Mouse (Mus musculus) limb, embryonic 10.5 days (tissue): Measurements from ENCODE around the gene Gpr108. TPM values are rescaled to one million over a fixed set of nuclear protein-coding genes. Genes with fewer than 3 reads are reported as not detected.

Source experiments
- DNase-seq: peaks from one replicate; pipeline ENCODE4 v3.0.0-alpha.2; 2017; ENCODE audit warnings: low spot score
- H3K27ac ChIP-seq: fragments of 300-500 bp; sonication (generic); 2 replicates; pipeline ENCODE4 v1.5.1; 2016; ENCODE audit warnings: mild to moderate bottlenecking
- H3K27me3 ChIP-seq: fragments of 300-500 bp; sonication (generic); 2 replicates; pipeline ENCODE4 v1.6.1; 2016; ENCODE audit warnings: low read depth, mild to moderate bottlenecking; ENCODE audit not compliant: poor library complexity, severe bottlenecking
- H3K36me3 ChIP-seq: fragments of 300-500 bp; sonication (generic); 2 replicates; pipeline ENCODE4 v1.6.1; 2016; ENCODE audit warnings: mild to moderate bottlenecking, moderate library complexity
- H3K4me1 ChIP-seq: fragments of 300-500 bp; sonication (generic); 2 replicates; pipeline ENCODE4 v1.6.1; 2016
- H3K4me3 ChIP-seq: fragments of 300-500 bp; sonication (generic); 2 replicates; pipeline ENCODE4 v1.5.1; 2016; ENCODE audit warnings: mild to moderate bottlenecking, moderate library complexity
- H3K9me3 ChIP-seq: fragments of 300-500 bp; sonication (generic); replicated peaks from 2 replicates; pipeline ENCODE4 v1.6.1; 2016; ENCODE audit warnings: mild to moderate bottlenecking
- WGBS: fragments of 180-500 bp; shearing (Covaris S2); methylation state at CpG from one replicate; pipeline ENCODE4 v1.1.7; 2016; 5-methylcytosine and 5-hydroxymethylcytosine counted together
- polyA plus RNA-seq: library from polyadenylated mRNA; unstranded; fragments of >200 nt; fragmentation: Nextera tagmentation; extraction: Ambion mirVana; gene quantifications from 2 replicates; pipeline ENCODE4 v1.2.1, GENCODE M21; 2016

Gpr108 gene
- polyA plus RNA-seq, 1 experiment from 2014 or later, result 26.7 TPM

GRCm38 (mm10) chr17:57262901-57263550 is 14.8 kb upstream of the Gpr108 start:
- Histone ChIP-seq H3K4me1 (peaks cover 10% of the 10 kb centered on the region), H3K27me3 (no peaks in the 10 kb centered on the region), H3K4me3 (no peak overlapping the region), H3K27ac (no peak overlapping the region), H3K9me3 (no peaks in the 10 kb centered on the region), H3K36me3 (peaks cover 65% of the 10 kb centered on the region)
- WGBS, result 91% methylated on average over 17 of the region's 17 CpGs
- no peak for DNase-seq

DNA sequence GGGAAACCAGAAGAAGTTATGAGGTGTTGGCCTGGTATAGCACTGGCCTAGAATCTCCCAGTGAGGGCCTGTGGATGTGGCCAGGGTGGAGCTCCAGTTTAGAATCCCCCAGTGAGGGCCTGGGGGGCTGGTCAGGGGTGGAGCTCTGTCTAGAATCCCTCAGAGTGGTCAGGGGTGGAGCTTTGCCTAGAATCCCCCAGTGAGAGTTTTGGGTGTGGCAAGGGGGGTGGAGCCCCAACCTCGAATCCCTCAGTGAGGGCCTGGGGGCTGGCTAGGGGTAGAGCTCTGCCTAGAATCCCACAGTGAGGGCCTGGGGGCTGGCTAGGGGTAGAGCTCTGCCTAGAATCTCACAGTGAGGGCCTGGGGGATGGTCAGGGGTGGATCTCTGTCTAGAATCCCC is 13.6 kb upstream of the Gpr108 start:
- no peak for DNase-seq
- Histone ChIP-seq H3K9me3 (no peaks in the 10 kb centered on the region), H3K36me3 (peaks cover 76% of the 10 kb centered on the region), H3K27me3 (no peaks in the 10 kb centered on the region), H3K4me3 (no peak overlapping the region), H3K4me1 (peaks cover 10% of the 10 kb centered on the region), H3K27ac (no peak overlapping the region)
- 65% methylated on average over 1 of the region's 1 CpGs for WGBS

- no peak overlapping the region for H3K4me3 ChIP-seq
- H3K9me3 ChIP-seq, result no peaks in the 10 kb centered on the region
- peaks cover 10% of the 10 kb centered on the region for H3K4me1 ChIP-seq
- peaks cover 81% of the 10 kb centered on the region for H3K36me3 ChIP-seq
- no peak overlapping the region for H3K27ac ChIP-seq
- DNase-seq, result no peak
- no peaks in the 10 kb centered on the region for H3K27me3 ChIP-seq
- WGBS, result 91% methylated on average over 4 of the region's 4 CpGs
These were observed 13.0 kb upstream of the Gpr108 start for GRCm38 (mm10) chr17:57261286-57261685.

DNA sequence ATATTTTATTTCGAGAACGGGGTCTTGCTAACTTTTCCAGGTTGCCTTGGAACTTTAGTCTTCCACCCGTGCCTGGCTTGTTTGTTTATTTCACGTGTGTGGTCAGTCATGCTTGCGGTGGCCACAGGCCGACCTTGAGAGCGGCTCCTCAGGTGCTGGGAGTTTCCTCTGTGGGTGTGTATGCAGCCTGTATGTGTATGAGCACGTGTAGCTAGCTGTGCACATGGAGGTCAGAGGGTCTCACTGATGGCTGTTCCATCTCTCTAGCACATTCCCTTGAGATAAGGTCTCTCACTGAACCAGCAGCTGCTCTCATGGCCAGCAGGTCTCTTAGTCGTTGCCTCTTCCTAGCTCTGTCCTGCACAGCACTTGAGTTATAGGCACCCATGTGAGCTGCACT is 12.1 kb upstream of the Gpr108 start:
- no peaks in the 10 kb centered on the region for H3K27me3 ChIP-seq
- 93% methylated on average over 9 of the region's 9 CpGs for WGBS
- H3K36me3 ChIP-seq, result peaks cover 91% of the 10 kb centered on the region
- H3K27ac ChIP-seq, result no peak overlapping the region
- no peak overlapping the region for H3K4me3 ChIP-seq
- DNase-seq, result no peak
- H3K9me3 ChIP-seq, result no peaks in the 10 kb centered on the region
- peaks cover 7% of the 10 kb centered on the region for H3K4me1 ChIP-seq

DNA sequence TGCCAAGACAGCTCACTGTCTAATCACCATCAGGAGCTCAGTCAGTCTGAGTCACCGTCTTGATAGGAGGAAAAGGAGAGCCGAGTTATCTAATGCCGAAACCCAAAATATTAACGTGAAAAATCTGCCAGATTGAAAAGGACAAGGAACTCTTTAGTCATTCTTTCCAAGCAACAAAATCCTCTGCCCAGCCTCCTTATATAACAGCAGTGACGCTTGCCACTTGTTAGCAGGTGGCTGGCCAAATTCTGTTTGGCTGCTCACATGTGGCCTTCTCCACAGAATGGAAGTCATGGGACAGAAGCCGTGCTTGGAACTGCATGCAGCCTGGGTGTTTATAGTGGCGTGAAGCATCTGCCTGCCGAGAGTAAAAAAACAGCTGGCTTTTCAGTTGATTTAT is 11.5 kb upstream of the Gpr108 start:
- peaks cover 97% of the 10 kb centered on the region for H3K36me3 ChIP-seq
- H3K4me1 ChIP-seq, result peaks cover under 1% of the 10 kb centered on the region
- H3K9me3 ChIP-seq, result no peaks in the 10 kb centered on the region
- no peak overlapping the region for H3K27ac ChIP-seq
- no peak overlapping the region for H3K4me3 ChIP-seq
- H3K27me3 ChIP-seq, result no peaks in the 10 kb centered on the region
- 93% methylated on average over 8 of the region's 8 CpGs for WGBS
- DNase-seq, result no peak

DNA sequence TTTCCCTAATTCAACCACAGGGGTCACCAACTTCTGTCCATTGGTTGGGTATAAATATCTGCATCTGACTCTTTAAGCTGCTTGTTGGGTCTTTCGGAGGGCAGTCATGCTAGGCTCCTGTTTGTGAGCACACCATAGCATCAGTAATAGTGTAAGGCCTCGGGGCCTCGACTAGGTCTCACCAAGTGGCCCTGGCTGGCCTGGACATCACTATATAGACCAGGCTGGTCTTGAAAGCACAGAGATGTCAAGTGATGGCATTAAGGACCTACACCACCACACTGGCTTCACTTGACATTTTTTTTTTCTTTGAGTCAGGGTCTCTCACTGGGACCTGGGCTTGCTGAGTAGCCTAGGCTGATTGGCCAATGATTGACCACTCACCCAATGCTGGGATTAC is 9.9 kb upstream of the Gpr108 start:
- 97% methylated on average over 3 of the region's 3 CpGs for WGBS

GRCm38 (mm10) chr17:57256921-57257485 is 8.8 kb upstream of the Gpr108 start:
- no peak overlapping the region for H3K4me3 ChIP-seq
- H3K27me3 ChIP-seq, result no peaks in the 10 kb centered on the region
- WGBS, result 94% methylated on average over 22 of the region's 22 CpGs
- DNase-seq, result no peak
- H3K36me3 ChIP-seq, result peaks cover 91% of the 10 kb centered on the region
- H3K27ac ChIP-seq, result no peak overlapping the region
- no peaks in the 10 kb centered on the region for H3K4me1 ChIP-seq
- no peaks in the 10 kb centered on the region for H3K9me3 ChIP-seq

More for the DNA sequence above, 9.9 kb upstream of the Gpr108 start:
- peaks cover 99% of the 10 kb centered on the region for H3K36me3 ChIP-seq
- H3K4me3 ChIP-seq, result no peak overlapping the region
- no peak overlapping the region for H3K27ac ChIP-seq
- H3K4me1 ChIP-seq, result no peaks in the 10 kb centered on the region
- H3K9me3 ChIP-seq, result no peaks in the 10 kb centered on the region
- H3K27me3 ChIP-seq, result no peaks in the 10 kb centered on the region
- no peak for DNase-seq

GRCm38 (mm10) chr17:57255354-57255753 is 7.1 kb upstream of the Gpr108 start:
- peaks cover 75% of the 10 kb centered on the region for H3K36me3 ChIP-seq
- peaks cover 9% of the 10 kb centered on the region for H3K4me1 ChIP-seq
- no peaks in the 10 kb centered on the region for H3K9me3 ChIP-seq
- H3K27me3 ChIP-seq, result no peaks in the 10 kb centered on the region
- WGBS, result 96% methylated on average over 14 of the region's 14 CpGs
- no peak for DNase-seq
- no peak overlapping the region for H3K4me3 ChIP-seq
- no peak overlapping the region for H3K27ac ChIP-seq

- no peak for DNase-seq
- H3K36me3 ChIP-seq, result peaks cover 54% of the 10 kb centered on the region
- WGBS, result 83% methylated on average over 6 of the region's 6 CpGs
These were observed 5.1 kb upstream of the Gpr108 start for GRCm38 (mm10) chr17:57253306-57253705.

DNA sequence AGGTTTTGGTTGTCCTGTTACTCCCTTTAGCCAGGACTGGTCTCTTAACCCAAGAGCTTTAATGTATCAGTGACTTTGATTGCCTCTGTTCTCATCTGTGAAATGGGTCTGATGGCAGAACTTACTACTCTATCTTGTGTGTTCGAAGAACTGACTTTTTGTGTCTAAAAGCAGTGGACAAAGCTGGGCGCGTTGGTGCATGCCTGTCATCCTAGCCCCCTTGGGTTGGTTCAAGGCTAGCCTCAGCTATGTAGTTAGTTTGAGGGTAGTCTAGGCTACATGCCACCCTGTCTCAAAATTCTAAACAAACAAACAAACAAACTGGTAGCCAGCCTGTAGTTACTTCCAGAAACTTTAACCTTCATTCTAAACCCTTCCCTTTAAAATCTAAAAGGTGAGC is 3.2 kb upstream of the Gpr108 start:
- DNase-seq, result no peak
- Histone ChIP-seq H3K27me3 (no peaks in the 10 kb centered on the region), H3K9me3 (no peaks in the 10 kb centered on the region), H3K4me1 (peaks cover 28% of the 10 kb centered on the region), H3K4me3 (no peak overlapping the region), H3K36me3 (peaks cover 36% of the 10 kb centered on the region), H3K27ac (no peak overlapping the region)
- WGBS, result 92% methylated on average over 3 of the region's 3 CpGs

More at GRCm38 (mm10) chr17:57253306-57253705, 5.1 kb upstream of the Gpr108 start:
- Histone ChIP-seq H3K27ac (no peak overlapping the region), H3K4me1 (peaks cover 22% of the 10 kb centered on the region), H3K9me3 (no peaks in the 10 kb centered on the region), H3K27me3 (no peaks in the 10 kb centered on the region), H3K4me3 (no peak overlapping the region)

GRCm38 (mm10) chr17:57250461-57251160 is 2.4 kb upstream of the Gpr108 start:
- Histone ChIP-seq H3K4me1 (peaks cover 29% of the 10 kb centered on the region), H3K4me3 (peak overlapping the region; percentile 70), H3K27ac (peak overlapping the region; percentile 87), H3K9me3 (no peaks in the 10 kb centered on the region), H3K27me3 (no peaks in the 10 kb centered on the region), H3K36me3 (peaks cover 28% of the 10 kb centered on the region)
- 2% methylated on average over 33 of the region's 33 CpGs for WGBS
- peak; percentile 57 for DNase-seq

DNA sequence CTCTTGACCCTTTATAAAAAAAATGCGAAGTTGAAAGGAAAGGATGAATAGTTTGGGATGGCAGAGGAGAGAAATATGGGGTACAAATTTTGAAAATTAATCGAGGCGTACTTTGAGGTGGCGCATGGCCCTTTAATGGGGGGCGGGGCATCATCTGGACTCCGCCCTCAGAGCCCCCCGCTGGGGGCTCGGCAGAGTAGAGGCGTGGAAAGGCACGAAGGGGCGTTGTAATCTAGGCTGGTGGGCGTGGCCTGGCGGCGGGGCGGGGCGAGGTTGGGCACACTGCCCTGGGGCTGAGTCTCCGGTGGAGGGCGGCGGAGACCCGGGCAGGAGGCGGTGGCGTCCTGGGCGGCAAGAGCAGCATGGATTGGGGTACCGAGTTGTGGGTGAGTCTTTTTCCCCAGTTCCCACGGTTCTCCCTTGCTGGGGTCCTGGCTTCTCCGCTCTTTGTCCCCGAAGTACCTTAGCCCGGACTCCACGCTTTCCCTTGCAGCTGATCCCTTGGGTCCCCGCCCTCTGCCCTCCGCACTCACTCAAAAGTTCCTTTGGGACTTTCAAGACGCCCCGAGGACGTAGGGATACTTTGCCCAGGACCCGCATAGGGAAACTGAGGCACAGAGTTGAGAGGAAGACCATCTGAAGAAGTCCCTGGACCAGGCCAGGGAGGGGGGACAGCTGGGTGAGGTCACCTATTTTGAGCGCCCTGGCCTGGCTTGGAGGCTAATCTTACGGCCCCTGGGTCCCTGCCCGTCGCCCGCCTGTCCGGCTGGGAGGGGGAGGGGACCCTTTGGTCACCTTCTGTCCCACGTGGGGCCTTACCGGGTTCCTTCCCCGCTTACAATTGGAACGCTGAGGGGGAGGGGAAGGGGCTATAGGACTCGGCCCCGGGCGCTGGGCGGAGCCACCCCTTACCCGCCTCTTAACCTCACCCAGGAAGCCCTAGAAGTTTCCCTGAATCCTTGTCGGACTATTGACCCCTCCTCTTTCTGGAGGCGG is 1.2 kb upstream of the Gpr108 start, which contains the start of gene Trip10:
Gene Trip10 (plus strand): TSS at position 270 of the 996 bp plus-strand sequence.
- no peaks in the 10 kb centered on the region for H3K9me3 ChIP-seq
- peak; percentile 98 for DNase-seq
- H3K4me1 ChIP-seq, result peaks cover 32% of the 10 kb centered on the region
- H3K27me3 ChIP-seq, result no peaks in the 10 kb centered on the region
- peaks cover 25% of the 10 kb centered on the region for H3K36me3 ChIP-seq
- H3K4me3 ChIP-seq, result peak within 1 kb of the TSS; percentile 70
- WGBS, result under 1% methylated on average over 45 of the region's 52 CpGs
- peak within 1 kb of the TSS; percentile 87 for H3K27ac ChIP-seq
